Mouse (Mus musculus) small intestine, adult 2 months (tissue): ENCODE results near the gene Stab2. TPM values are rescaled to one million over a fixed set of nuclear protein-coding genes. Genes with fewer than 3 reads are reported as not detected.

Experiments used
- H3K27ac ChIP-seq: fragments of 200-500 bp; 2 replicates; pipeline ENCODE4 v1.5.1; 2012; ENCODE audit warnings: low read depth, low read length, control low read depth, inconsistent platforms; ENCODE audit not compliant: insufficient read depth
- H3K27me3 ChIP-seq: fragments of 200-500 bp; 2 replicates; pipeline ENCODE4 v1.6.1; 2012; ENCODE audit warnings: mild to moderate bottlenecking, moderate library complexity, low read length, inconsistent platforms; ENCODE audit not compliant: control insufficient read depth, insufficient read depth
- H3K36me3 ChIP-seq: fragments of 200-500 bp; 2 replicates; pipeline ENCODE4 v1.6.1; 2012; ENCODE audit warnings: mild to moderate bottlenecking, low read length, control low read depth, inconsistent platforms; ENCODE audit not compliant: control insufficient read depth, insufficient read depth
- H3K4me1 ChIP-seq: fragments of 200-500 bp; 2 replicates; pipeline ENCODE4 v1.6.1; 2012; ENCODE audit warnings: low read length, inconsistent platforms, mixed read lengths; ENCODE audit not compliant: control insufficient read depth, insufficient read depth, insufficient read length
- H3K4me3 ChIP-seq: fragments of 200-500 bp; 2 replicates; pipeline ENCODE4 v1.5.1; 2012; ENCODE audit warnings: low read depth, mild to moderate bottlenecking, control low read depth, inconsistent platforms, low read length, moderate library complexity
- CTCF ChIP-seq: fragments of 200-500 bp; IDR thresholded peaks from 2 replicates; pipeline ENCODE4 v1.5.1; 2012; ENCODE audit warnings: low read depth, mild to moderate bottlenecking, control low read depth, inconsistent platforms, low read length, moderate library complexity, mixed read lengths; ENCODE audit not compliant: insufficient replicate concordance, insufficient read length; ENCODE audit errors: extremely low read depth
- POLR2A ChIP-seq: fragments of 200-500 bp; IDR thresholded peaks from 2 replicates; pipeline ENCODE4 v1.6.1; 2012; ENCODE audit warnings: low read depth, mild to moderate bottlenecking, control low read depth, inconsistent platforms, low read length, moderate library complexity
- WGBS: fragments of 180-500 bp; shearing (Covaris S2); methylation state at CpG from one replicate; pipeline ENCODE4 v1.1.7; 2018; 5-methylcytosine and 5-hydroxymethylcytosine counted together
- polyA plus RNA-seq: library from polyadenylated mRNA; depleted of rRNA; stranded (reverse); fragments of >200 nt; gene quantifications from 2 replicates; pipeline ENCODE4 v1.2.3, GENCODE M21; 2012

Stab2 gene
- polyA plus RNA-seq, 1 experiment, result 0.87 TPM

- TF ChIP-seq POLR2A, result no peak
- Histone ChIP-seq H3K4me3 (no peak overlapping the region), H3K27me3 (no peaks in the 10 kb centered on the region), H3K36me3 (no peaks in the 10 kb centered on the region), H3K4me1 (no peaks in the 10 kb centered on the region), H3K27ac (no peak overlapping the region)
- WGBS, result 81% methylated on average over 4 of the region's 4 CpGs
Measured at GRCm38 (mm10) chr10:86849087-86849486, 158.7 kb downstream of the Stab2 start.

GRCm38 (mm10) chr10:86846926-86847467 is 160.8 kb downstream of the Stab2 start:
- H3K4me1 ChIP-seq, result no peaks in the 10 kb centered on the region; the same call in 1 of the 2 replicates
- H3K27me3 ChIP-seq, result no peaks in the 10 kb centered on the region
- no peak overlapping the region for H3K27ac ChIP-seq
- no peak for TF ChIP-seq POLR2A
- TF ChIP-seq CTCF, result no peak
- no peaks in the 10 kb centered on the region for H3K36me3 ChIP-seq
- H3K4me3 ChIP-seq, result no peak overlapping the region
- 66% methylated on average over 9 of the region's 9 CpGs for WGBS

- TF ChIP-seq POLR2A, result no peak
- TF ChIP-seq CTCF, result no peak
- 83% methylated on average over 5 of the region's 5 CpGs for WGBS
- no peaks in the 10 kb centered on the region for H3K27me3 ChIP-seq
- no peaks in the 10 kb centered on the region for H3K36me3 ChIP-seq
- H3K4me3 ChIP-seq, result no peak overlapping the region
- H3K4me1 ChIP-seq, result no peaks in the 10 kb centered on the region; the same call in 1 of the 2 replicates
- no peak overlapping the region for H3K27ac ChIP-seq
Measured at GRCm38 (mm10) chr10:86842659-86843058, 165.2 kb downstream of the Stab2 start.

- Histone ChIP-seq H3K4me1 (no peaks in the 10 kb centered on the region; the same call in 1 of the 2 replicates), H3K27me3 (no peaks in the 10 kb centered on the region), H3K4me3 (no peak overlapping the region), H3K36me3 (no peaks in the 10 kb centered on the region), H3K27ac (no peak overlapping the region)
- TF ChIP-seq POLR2A (no peak), CTCF (no peak)
- WGBS, result 91% methylated on average over 6 of the region's 6 CpGs
Measured at GRCm38 (mm10) chr10:86838827-86839226, 169.0 kb downstream of the Stab2 start.

- H3K4me1 ChIP-seq, result no peaks in the 10 kb centered on the region
Measured at GRCm38 (mm10) chr10:86836784-86837183, 171.0 kb downstream of the Stab2 start.

GRCm38 (mm10) chr10:86829515-86829914 is 178.3 kb downstream of the Stab2 start:
- no peak overlapping the region for H3K4me3 ChIP-seq
- H3K27ac ChIP-seq, result no peak overlapping the region
- TF ChIP-seq POLR2A, result no peak
- no peak for TF ChIP-seq CTCF
- WGBS, result 95% methylated on average over 2 of the region's 2 CpGs
- no peaks in the 10 kb centered on the region for H3K27me3 ChIP-seq
- no peaks in the 10 kb centered on the region for H3K36me3 ChIP-seq
- no peaks in the 10 kb centered on the region for H3K4me1 ChIP-seq

More at GRCm38 (mm10) chr10:86836784-86837183, 171.0 kb downstream of the Stab2 start:
- no peak overlapping the region for H3K27ac ChIP-seq
- H3K36me3 ChIP-seq, result no peaks in the 10 kb centered on the region
- 79% methylated on average over 4 of the region's 4 CpGs for WGBS
- H3K27me3 ChIP-seq, result no peaks in the 10 kb centered on the region
- H3K4me3 ChIP-seq, result no peak overlapping the region
- no peak for TF ChIP-seq POLR2A
- TF ChIP-seq CTCF, result no peak

- Histone ChIP-seq H3K4me1 (no peaks in the 10 kb centered on the region), H3K27me3 (no peaks in the 10 kb centered on the region), H3K4me3 (no peak overlapping the region), H3K27ac (no peak overlapping the region), H3K36me3 (no peaks in the 10 kb centered on the region)
- 84% methylated on average over 15 of the region's 15 CpGs for WGBS
- no peak for TF ChIP-seq CTCF
- no peak for TF ChIP-seq POLR2A
Measured at GRCm38 (mm10) chr10:86828221-86829135, 179.3 kb downstream of the Stab2 start.
